Mouse (Mus musculus) lung, adult 2 months (tissue): ENCODE results near the gene B3galt2.

Source experiments
- CTCF ChIP-seq: fragments of 200-500 bp; IDR thresholded peaks from 2 replicates; pipeline ENCODE4 v1.5.1; 2011; ENCODE audit warnings: mild to moderate bottlenecking, low read length, control low read depth; ENCODE audit not compliant: insufficient read depth
- POLR2A ChIP-seq: fragments of 200-500 bp; IDR thresholded peaks from 2 replicates; pipeline ENCODE4 v1.6.1; 2011; ENCODE audit warnings: low read depth, mild to moderate bottlenecking, control low read depth, low read length, borderline replicate concordance; ENCODE audit errors: extremely low read depth

GRCm38 (mm10) chr1:143645386-143645785, 4.9 kb downstream of the B3galt2 start:
- TF ChIP-seq CTCF, result no peak
- no peak for TF ChIP-seq POLR2A
